Mouse (Mus musculus) brain, embryonic 14.5 days (tissue): Measurements from ENCODE around the gene Nxf1.

Source experiments
- CTCF ChIP-seq: fragments of 200-500 bp; IDR thresholded peaks from 2 replicates; pipeline ENCODE4 v1.5.1; 2012; ENCODE audit warnings: inconsistent platforms, mild to moderate bottlenecking, moderate library complexity, borderline replicate concordance; ENCODE audit not compliant: insufficient read depth, insufficient read length; ENCODE audit errors: extremely low read depth
- POLR2A ChIP-seq: fragments of 200-500 bp; IDR thresholded peaks from 2 replicates; pipeline ENCODE4 v1.6.1; 2012; ENCODE audit warnings: mild to moderate bottlenecking, inconsistent platforms, borderline replicate concordance; ENCODE audit not compliant: poor library complexity, insufficient read depth, insufficient read length, severe bottlenecking; ENCODE audit errors: extremely low read depth

DNA sequence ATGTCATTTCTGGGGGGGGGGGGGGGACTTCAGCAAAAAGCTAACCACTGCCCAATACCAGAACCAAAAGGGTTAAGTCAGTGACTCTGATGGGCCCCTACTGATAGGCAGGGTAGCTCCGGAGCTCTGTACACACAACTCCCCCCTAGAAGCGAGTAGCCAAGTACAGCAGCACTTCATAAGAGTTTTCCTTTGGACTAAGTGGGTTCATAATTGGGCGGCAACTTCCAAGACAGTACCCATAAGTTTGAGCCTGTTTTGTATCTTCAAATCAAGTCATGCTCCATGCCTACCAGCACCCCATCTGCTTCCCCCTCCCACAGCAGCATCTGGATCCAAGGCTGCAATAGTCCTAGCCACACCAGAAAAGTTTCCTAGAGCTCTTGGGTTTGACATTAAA lies 1.2 kb upstream of the Nxf1 start:
- TF ChIP-seq CTCF, result no peak
- no peak for TF ChIP-seq POLR2A
